Mouse (Mus musculus): ENCODE measurements around the gene Fam118b. TPM values are rescaled to one million over a fixed set of nuclear protein-coding genes. Genes with fewer than 3 reads are reported as not detected.

Gene Fam118b
- total and polyA plus RNA-seq, 3 experiments, result 12.7 to 27.7 (median 21.3) TPM

DNA sequence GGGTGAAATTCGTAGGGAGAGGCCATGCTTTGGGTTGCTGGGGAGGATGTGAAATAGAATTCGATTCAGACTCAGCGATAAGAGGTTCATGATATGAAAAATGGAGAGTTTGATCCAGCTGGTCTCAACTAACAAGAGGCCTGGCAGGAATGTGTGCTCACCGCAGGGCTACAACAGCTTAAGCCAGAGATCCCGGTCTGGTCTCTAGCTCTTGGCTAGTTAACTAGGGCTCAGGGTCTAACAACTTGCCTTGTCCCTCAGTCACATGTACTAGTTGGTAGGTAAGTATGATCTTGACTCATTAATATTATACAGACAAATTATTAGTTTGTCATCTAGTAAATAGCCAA, 15.2 kb upstream of the Fam118b start:
- DNase-seq (ENCODE audit: extremely low read depth), result no peak
- no peaks in the 10 kb centered on the region for H3K4me1 ChIP-seq (ENCODE audit: control insufficient read depth in 1 of 2, insufficient read depth in 2 of 2)
- H3K4me3 ChIP-seq (replicated peaks in 1 of 3; ENCODE audit: low read depth in 2 of 3, low read length in 2 of 3, poor library complexity in 1 of 3), result no peak overlapping the region
- TF ChIP-seq GABPA (IDR thresholded peaks at IDR 0.05; ENCODE audit: insufficient replicate concordance, low read depth, low read length) (no peak), BHLHE40 (IDR thresholded peaks at IDR 0.05; ENCODE audit: low read depth, low read length) (no peak), MAX (IDR thresholded peaks at IDR 0.05; ENCODE audit: low read length) (no peak), ZC3H11A (IDR thresholded peaks at IDR 0.05; ENCODE audit: low read depth, low read length) (no peak), MYC (IDR thresholded peaks at IDR 0.05; ENCODE audit: low read depth, low read length) (no peak), SMC3 (IDR thresholded peaks at IDR 0.05; ENCODE audit: low read depth, low read length) (no peak), E2F4 (IDR thresholded peaks at IDR 0.05; ENCODE audit: insufficient replicate concordance, low read depth, low read length) (no peak), PAX5 (IDR thresholded peaks at IDR 0.05; ENCODE audit: low read length) (no peak), TCF12 (IDR thresholded peaks at IDR 0.05; ENCODE audit: low read depth, low read length) (no peak), ELF1 (IDR thresholded peaks at IDR 0.05; ENCODE audit: low read depth, low read length) (no peak), NELFE (IDR thresholded peaks at IDR 0.05; ENCODE audit: low read depth, low read length) (no peak), POLR2AphosphoS2 (IDR thresholded peaks at IDR 0.05; ENCODE audit: low read depth, low read length) (no peak), IRF4 (IDR thresholded peaks at IDR 0.05; ENCODE audit: low read depth, low read length) (no peak), KAT2A (IDR thresholded peaks at IDR 0.05; ENCODE audit: insufficient replicate concordance, low read length) (no peak), JUND (conservative IDR thresholded peaks at IDR 0.05; ENCODE audit: low read depth, low read length) (no peak), HCFC1 (IDR thresholded peaks at IDR 0.05; ENCODE audit: low read depth, low read length) (no peak), USF1 (IDR thresholded peaks at IDR 0.05; ENCODE audit: low read depth, low read length) (no peak), MEF2A (IDR thresholded peaks at IDR 0.05; ENCODE audit: borderline replicate concordance, low read depth, low read length) (no peak), SIN3A (IDR thresholded peaks at IDR 0.05; ENCODE audit: low read length) (no peak)
- H3K9ac ChIP-seq (ENCODE audit: insufficient read depth, low read depth), result no peak overlapping the region
- in situ Hi-C loops (cut with MboI; ENCODE audit: low pct_ligation_motif_present, low pct_unique_long_range_greater_than_20kb, low sequenced_read_pairs) (loop anchor here (5.0 kb wide), 1 partner anchor 249 kb away; no protein-coding TSS in a partner anchor), dilution Hi-C loops (cut with MboI; ENCODE audit: extremely low pct_ligation_motif_present, extremely low pct_unique_long_range_greater_than_20kb, low sequenced_read_pairs) (loop anchor here (25.0 kb wide), 1 partner anchor 254 kb away; no protein-coding TSS in a partner anchor)
- no peaks in the 10 kb centered on the region for H3K79me2 ChIP-seq (replicated peaks; ENCODE audit: control insufficient read depth, extremely low read depth, insufficient read depth, poor library complexity, severe bottlenecking)
- peaks cover 5 to 55% of the 10 kb centered on the region in 2 experiments for H3K36me3 ChIP-seq (replicated peaks in 1 of 2; ENCODE audit: control insufficient read depth in 1 of 2, insufficient read depth in 1 of 2, low read length in 1 of 2)
- H3K27me3 ChIP-seq (replicated peaks), result no peaks in the 10 kb centered on the region
- H3K27ac ChIP-seq (ENCODE audit: insufficient read depth, low read depth), result no peak overlapping the region
- H3K9me3 ChIP-seq (replicated peaks; ENCODE audit: low read length), result peaks cover 2% of the 10 kb centered on the region
- H3K4me2 ChIP-seq (ENCODE audit: insufficient read depth, low read depth, poor library complexity, severe bottlenecking), result no peak overlapping the region

DNA sequence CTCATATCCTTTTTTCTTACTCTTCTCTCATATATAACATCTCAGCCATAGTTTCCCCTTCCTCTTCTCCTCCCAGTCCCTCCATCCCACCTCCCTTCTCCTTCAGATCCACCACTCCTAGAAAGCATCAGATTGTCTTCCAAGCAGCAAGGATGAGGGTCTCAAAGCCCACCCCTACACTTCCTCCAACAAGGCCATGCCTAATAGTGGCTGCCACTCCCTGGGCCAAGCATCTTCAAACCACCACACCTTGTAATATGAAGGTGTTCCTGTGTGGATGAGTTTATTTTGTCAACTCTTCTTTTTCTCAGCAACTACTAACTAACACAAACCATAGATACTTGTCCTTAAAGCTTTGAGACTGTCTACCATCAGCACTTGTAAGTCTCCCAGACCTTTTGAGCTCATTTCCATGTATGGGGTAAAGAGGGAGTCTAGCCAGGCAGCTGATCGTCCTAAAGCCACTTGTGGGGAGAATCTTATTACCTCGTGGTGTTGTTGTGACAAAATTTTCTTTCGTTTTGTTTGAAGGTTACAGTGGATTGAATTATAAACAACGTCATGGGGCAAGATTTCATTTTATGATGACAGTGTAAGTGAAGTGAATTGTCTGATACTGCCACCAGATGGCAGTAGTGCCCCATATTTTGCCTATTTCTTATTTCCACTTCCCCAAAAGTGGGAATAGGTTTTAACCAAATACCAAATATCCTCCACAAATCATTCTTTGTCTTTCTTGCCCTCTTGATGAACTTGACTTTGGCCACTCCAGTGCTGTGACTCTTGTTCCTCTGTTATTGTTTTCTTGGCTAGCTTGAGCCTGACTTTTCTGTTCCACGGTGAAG, 14.6 kb upstream of the Fam118b start:
- DNase-seq (ENCODE audit: extremely low read depth), result peak; percentile 63
- in situ Hi-C loops (cut with MboI; ENCODE audit: low pct_ligation_motif_present, low pct_unique_long_range_greater_than_20kb, low sequenced_read_pairs), result loop anchor here (5.0 kb wide), 1 partner anchor 250 kb away; no protein-coding TSS in a partner anchor
- peaks cover 2% of the 10 kb centered on the region for H3K9me3 ChIP-seq (replicated peaks; ENCODE audit: low read length)
- no peak overlapping the region for H3K27ac ChIP-seq (ENCODE audit: insufficient read depth, low read depth)
- no peaks in the 10 kb centered on the region for H3K79me2 ChIP-seq (replicated peaks; ENCODE audit: control insufficient read depth, extremely low read depth, insufficient read depth, poor library complexity, severe bottlenecking)
- H3K9ac ChIP-seq (ENCODE audit: insufficient read depth, low read depth), result no peak overlapping the region
- no peaks in the 10 kb centered on the region for H3K27me3 ChIP-seq (replicated peaks)
- TF ChIP-seq CTCF (conservative IDR thresholded peaks at IDR 0.05 in 1 of 2, IDR thresholded peaks at IDR 0.05 in 1 of 2; ENCODE audit: low read depth in 2 of 2, low read length in 2 of 2) (peak; percentile 46 to 92), HCFC1 (IDR thresholded peaks at IDR 0.05; ENCODE audit: low read depth, low read length) (no peak), BHLHE40 (IDR thresholded peaks at IDR 0.05; ENCODE audit: low read depth, low read length) (no peak), ZKSCAN1 (IDR thresholded peaks at IDR 0.05; ENCODE audit: borderline replicate concordance, low read depth, low read length) (no peak), ETS1 (conservative IDR thresholded peaks at IDR 0.05; ENCODE audit: low read depth, low read length) (no peak), JUND (conservative IDR thresholded peaks at IDR 0.05; ENCODE audit: low read depth, low read length) (peak; percentile 33; the same call in 1 of the 2 replicates), SMC3 (IDR thresholded peaks at IDR 0.05; ENCODE audit: low read depth, low read length) (peak; percentile 98), NELFE (IDR thresholded peaks at IDR 0.05; ENCODE audit: low read depth, low read length) (peak; percentile 28; the same call in 1 of the 2 replicates), ZC3H11A (IDR thresholded peaks at IDR 0.05; ENCODE audit: low read depth, low read length) (peak; percentile 96), MAX (IDR thresholded peaks at IDR 0.05; ENCODE audit: low read length) (no peak), USF2 (conservative IDR thresholded peaks at IDR 0.05; ENCODE audit: low read depth, low read length) (no peak), MAZ (IDR thresholded peaks at IDR 0.05; ENCODE audit: low read depth, low read length) (no peak), ELF1 (IDR thresholded peaks at IDR 0.05; ENCODE audit: low read depth, low read length) (no peak), UBTF (IDR thresholded peaks at IDR 0.05; ENCODE audit: low read depth, low read length) (no peak), KAT2A (IDR thresholded peaks at IDR 0.05; ENCODE audit: insufficient replicate concordance, low read length) (no peak), IRF4 (IDR thresholded peaks at IDR 0.05; ENCODE audit: low read depth, low read length) (peak; percentile 85), CHD1 (IDR thresholded peaks at IDR 0.05; ENCODE audit: low read depth, low read length) (no peak), NRF1 (IDR thresholded peaks at IDR 0.05; ENCODE audit: low read depth, low read length) (no peak), CHD2 (IDR thresholded peaks at IDR 0.05; ENCODE audit: low read length) (no peak)
- H3K36me3 ChIP-seq (replicated peaks in 1 of 2; ENCODE audit: control insufficient read depth in 1 of 2, insufficient read depth in 1 of 2, low read length in 1 of 2), result peaks cover 10 to 61% of the 10 kb centered on the region in 2 experiments
- no peaks in the 10 kb centered on the region for H3K4me1 ChIP-seq (ENCODE audit: control insufficient read depth in 1 of 2, insufficient read depth in 2 of 2)
- no peak overlapping the region for H3K4me3 ChIP-seq (replicated peaks in 1 of 3; ENCODE audit: low read depth in 2 of 3, low read length in 2 of 3, poor library complexity in 1 of 3)
- dilution Hi-C loops (cut with MboI; ENCODE audit: extremely low pct_ligation_motif_present, extremely low pct_unique_long_range_greater_than_20kb, low sequenced_read_pairs), result loop anchor here (25.0 kb wide), 1 partner anchor 255 kb away; no protein-coding TSS in a partner anchor
- no peak overlapping the region for H3K4me2 ChIP-seq (ENCODE audit: insufficient read depth, low read depth, poor library complexity, severe bottlenecking)

Measured in CH12.LX (cell line).